Mouse (Mus musculus) lung, embryonic 15.5 days (tissue): ENCODE data around the gene Zmat3. TPM values are rescaled to one million over a fixed set of nuclear protein-coding genes. Genes with fewer than 3 reads are reported as not detected.

Experiments used
- ATAC-seq: fragments of 200-750 bp; cut with Nextera tagmentation; 2 replicates; pipeline ENCODE4 v1.8.0; 2017; ENCODE audit warnings: moderate number of reproducible peaks, borderline replicate concordance; ENCODE audit not compliant: low FRiP score, low TSS enrichment; ENCODE audit errors: extremely low read depth
- H3K27ac ChIP-seq: fragments of 300-500 bp; sonication (generic); 2 replicates; pipeline ENCODE4 v1.5.1; 2015; ENCODE audit warnings: moderate library complexity, mild to moderate bottlenecking, inconsistent platforms
- H3K27me3 ChIP-seq: fragments of 300-500 bp; sonication (generic); 2 replicates; pipeline ENCODE4 v1.6.1; 2015; ENCODE audit warnings: inconsistent platforms
- H3K36me3 ChIP-seq: fragments of 300-500 bp; sonication (generic); 2 replicates; pipeline ENCODE4 v1.6.1; 2015; ENCODE audit warnings: inconsistent platforms
- H3K4me1 ChIP-seq: fragments of 300-500 bp; sonication (generic); 2 replicates; pipeline ENCODE4 v1.6.1; 2015; ENCODE audit warnings: inconsistent platforms
- H3K4me2 ChIP-seq: fragments of 300-500 bp; sonication (generic); 2 replicates; pipeline ENCODE4 v1.6.1; 2015; ENCODE audit warnings: inconsistent platforms, mild to moderate bottlenecking, moderate library complexity
- H3K4me3 ChIP-seq: fragments of 300-500 bp; sonication (generic); 2 replicates; pipeline ENCODE4 v1.5.1; 2015; ENCODE audit warnings: mild to moderate bottlenecking, inconsistent platforms
- H3K9ac ChIP-seq: fragments of 300-500 bp; sonication (generic); 2 replicates; pipeline ENCODE4 v1.6.1; 2015; ENCODE audit warnings: inconsistent platforms
- H3K9me3 ChIP-seq: fragments of 300-500 bp; sonication (generic); 2 replicates; pipeline ENCODE4 v1.6.1; 2016; ENCODE audit warnings: inconsistent platforms
- WGBS: fragments of 180-500 bp; shearing (Covaris S2); methylation state at CpG from one replicate; pipeline ENCODE4 v1.1.7; 2015; 5-methylcytosine and 5-hydroxymethylcytosine counted together
- polyA plus RNA-seq: library from polyadenylated mRNA; unstranded; fragments of >200 nt; fragmentation: Nextera tagmentation; extraction: Ambion mirVana; gene quantifications from 2 replicates; pipeline ENCODE4 v1.2.1, GENCODE M21; 2015

Gene Zmat3
- polyA plus RNA-seq, 1 experiment from 2014 or later = 3.2 TPM

- 45% methylated on average over 15 of the region's 15 CpGs for WGBS
- Histone ChIP-seq H3K9ac (no peak overlapping the region), H3K4me1 (no peaks in the 10 kb centered on the region), H3K36me3 (no peaks in the 10 kb centered on the region), H3K4me3 (no peak overlapping the region), H3K9me3 (no peaks in the 10 kb centered on the region), H3K27me3 (0 out of 2 replicates have a peak, but pooled peaks cover 4% of the 10 kb centered on the region), H3K27ac (no peak overlapping the region), H3K4me2 (no peak overlapping the region)
- no peak for ATAC-seq
Measured at GRCm38 (mm10) chr3:32317901-32318416, 47.9 kb downstream of the Zmat3 start.

GRCm38 (mm10) chr3:32317165-32317900 is 48.5 kb downstream of the Zmat3 start:
- H3K4me2 ChIP-seq = no peak overlapping the region
- 0 out of 2 replicates have a peak, but pooled peaks cover 4% of the 10 kb centered on the region for H3K27me3 ChIP-seq
- H3K9ac ChIP-seq = no peak overlapping the region
- H3K9me3 ChIP-seq = no peaks in the 10 kb centered on the region
- WGBS = 20% methylated on average over 12 of the region's 12 CpGs
- no peak overlapping the region for H3K27ac ChIP-seq
- H3K4me3 ChIP-seq = no peak overlapping the region
- ATAC-seq = no peak
- no peaks in the 10 kb centered on the region for H3K4me1 ChIP-seq
- H3K36me3 ChIP-seq = no peaks in the 10 kb centered on the region

GRCm38 (mm10) chr3:32314746-32315145 is 51.1 kb downstream of the Zmat3 start:
- no peaks in the 10 kb centered on the region for H3K9me3 ChIP-seq
- H3K4me3 ChIP-seq = no peak overlapping the region
- H3K27me3 ChIP-seq = 0 out of 2 replicates have a peak, but pooled peaks cover 4% of the 10 kb centered on the region
- ATAC-seq = no peak
- H3K4me2 ChIP-seq = no peak overlapping the region
- no peaks in the 10 kb centered on the region for H3K36me3 ChIP-seq
- no peak overlapping the region for H3K9ac ChIP-seq
- no peak overlapping the region for H3K27ac ChIP-seq
- H3K4me1 ChIP-seq = no peaks in the 10 kb centered on the region
- whole genome bisulfite sequencing = 85% methylated on average over 4 of the region's 4 CpGs

GRCm38 (mm10) chr3:32304171-32304570 is 61.6 kb downstream of the Zmat3 start:
- H3K27me3 ChIP-seq = no peaks in the 10 kb centered on the region
- no peak overlapping the region for H3K4me3 ChIP-seq
- H3K9ac ChIP-seq = no peak overlapping the region
- WGBS = 21% methylated on average over 1 of the region's 1 CpGs
- H3K36me3 ChIP-seq = no peaks in the 10 kb centered on the region
- H3K4me2 ChIP-seq = no peak overlapping the region
- H3K4me1 ChIP-seq = 0 out of 2 replicates have a peak, but pooled peaks cover 3% of the 10 kb centered on the region
- no peaks in the 10 kb centered on the region; the same call in 1 of the 2 replicates for H3K9me3 ChIP-seq
- H3K27ac ChIP-seq = no peak overlapping the region
- ATAC-seq = no peak

- H3K4me1 ChIP-seq = no peaks in the 10 kb centered on the region
- ATAC-seq = no peak
- no peaks in the 10 kb centered on the region for H3K9me3 ChIP-seq
- H3K9ac ChIP-seq = no peak overlapping the region
- no peak overlapping the region for H3K4me3 ChIP-seq
- no peaks in the 10 kb centered on the region for H3K36me3 ChIP-seq
- WGBS = 36% methylated on average over 4 of the region's 4 CpGs
- H3K27me3 ChIP-seq = no peaks in the 10 kb centered on the region
- H3K4me2 ChIP-seq = no peak overlapping the region
- H3K27ac ChIP-seq = no peak overlapping the region
Measured at GRCm38 (mm10) chr3:32292001-32292400, 73.8 kb downstream of the Zmat3 start.

Other genes starting within 250 kb of the Zmat3 start
- gene Pik3ca, start 31.7 kb upstream of the Zmat3 start, polyA plus RNA-seq = 10.5 and 10.9 TPM in 2 replicates
- gene Kcnmb3, start 126.2 kb upstream of the Zmat3 start, polyA plus RNA-seq = 0.09 TPM in 1 of 2 replicates, not detected in the other
- gene Zfp639, start 144.2 kb upstream of the Zmat3 start, polyA plus RNA-seq = 38.0 and 38.6 TPM in 2 replicates
- 22.9 and 36.1 TPM in 2 replicates for gene Mfn1, start 163.5 kb upstream of the Zmat3 start, polyA plus RNA-seq